Mouse (Mus musculus) left cerebral cortex, postnatal 25 days (tissue): ENCODE data around the gene Abcc8. TPM values are rescaled to one million over a fixed set of nuclear protein-coding genes. Genes with fewer than 3 reads are reported as not detected.

Experiments
- DNase-seq, 2 experiments: peaks; one replicate each; pipeline ENCODE4 v3.0.0; 2022; ENCODE audit warnings: low spot score in 2 of 2, mixed read lengths in 1 of 2
- intact Hi-C: fragments of 180-260 bp; cut with DNase I; formaldehyde crosslinking; loops from one replicate; pipeline ENCODE4 v1.15.1; 2025
- total RNA-seq, 2 experiments: library from RNA; stranded (reverse); gene quantifications; 2 replicates each; pipeline ENCODE4 v1.2.3; 2021

Abcc8 gene
- total RNA-seq, 2 experiments from 2014 or later = 28.2 to 33.1 TPM

DNA sequence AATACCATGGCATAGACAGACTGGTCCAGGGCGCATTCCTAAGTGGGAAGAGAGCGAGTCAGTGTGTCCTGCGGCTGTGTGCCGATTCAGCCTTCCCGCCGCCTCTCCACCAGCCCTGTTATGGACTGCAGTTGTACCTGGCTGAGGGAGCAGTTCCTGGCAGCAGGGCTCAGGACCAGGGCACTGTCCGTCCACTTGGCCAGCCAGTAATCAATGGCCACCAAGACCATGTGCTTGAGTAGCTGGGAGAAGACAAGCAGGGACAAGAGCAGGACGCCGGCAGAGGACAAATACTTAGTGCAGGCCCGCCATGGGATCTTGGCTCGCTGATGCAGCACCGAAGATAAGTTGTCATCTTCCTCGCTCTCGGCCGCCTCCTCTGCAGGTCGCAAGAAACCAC lies 62.8 kb downstream of the Abcc8 start:
- no peak for DNase-seq
- intact Hi-C loops = no loop called here

DNA sequence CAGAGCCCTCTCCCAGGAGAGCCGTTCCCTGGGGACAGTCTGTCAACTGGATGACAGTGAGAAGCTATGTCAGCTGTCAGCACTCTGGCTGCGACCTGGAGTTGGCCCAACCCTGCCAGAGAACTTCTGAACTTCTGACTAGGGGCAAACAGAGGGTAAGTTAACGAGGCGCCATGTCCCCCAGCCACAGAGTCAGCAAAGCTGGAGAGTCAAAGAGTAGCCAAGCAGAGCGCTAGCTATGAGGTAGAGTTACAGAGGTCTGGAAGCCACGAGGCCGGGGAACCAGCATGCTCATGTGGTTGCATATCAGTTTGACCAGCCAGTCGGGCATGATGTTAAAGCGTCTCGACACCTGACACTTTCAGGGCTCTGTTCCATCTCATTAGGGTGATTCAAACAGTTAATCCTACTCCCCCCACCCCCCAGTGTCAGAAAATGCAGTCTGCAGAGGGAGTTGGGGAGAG lies 63.7 kb downstream of the Abcc8 start:
- DNase-seq = no peak
- intact Hi-C loops = no loop called here

- intact Hi-C loops = no loop called here
- no peak for DNase-seq
Measured at GRCm38 (mm10) chr7:46113435-46113834, 66.4 kb downstream of the Abcc8 start.

GRCm38 (mm10) chr7:46111938-46112337 lies 67.9 kb downstream of the Abcc8 start:
- DNase-seq = no peak
- intact Hi-C loops = no loop called here

- no peak for DNase-seq
- intact Hi-C loops = no loop called here
Measured at GRCm38 (mm10) chr7:46111212-46111817, 68.5 kb downstream of the Abcc8 start.

GRCm38 (mm10) chr7:46110079-46110478 lies 69.8 kb downstream of the Abcc8 start:
- intact Hi-C loops = no loop called here
- DNase-seq = peak in 1 of 2 experiments; percentile 35

DNA sequence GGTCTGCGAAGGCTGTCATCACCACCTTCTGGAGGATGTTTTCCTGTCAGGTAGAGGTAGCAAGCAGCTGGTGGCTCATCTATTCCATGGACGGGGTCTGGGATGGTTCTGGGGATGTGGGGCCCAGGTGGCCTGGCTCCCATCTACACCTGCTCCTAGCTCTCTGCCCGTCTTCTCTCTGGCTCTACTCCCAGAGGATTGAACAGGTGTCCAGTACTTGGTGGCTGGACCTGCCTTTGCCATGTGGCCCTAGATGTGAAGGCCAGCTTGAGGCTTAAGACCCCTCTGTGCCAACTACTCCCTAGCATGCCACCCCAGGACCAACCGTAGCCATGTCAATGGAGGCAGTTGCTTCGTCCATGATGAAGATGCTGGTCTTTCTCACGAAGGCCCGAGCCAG lies 74.3 kb downstream of the Abcc8 start:
- no peak for DNase-seq
- intact Hi-C loops = no loop called here

GRCm38 (mm10) chr7:46104256-46104915 lies 75.4 kb downstream of the Abcc8 start:
- intact Hi-C loops = loop anchor here (5.0 kb wide), 1 partner anchor 33 kb away; no protein-coding TSS in a partner anchor
- no peak for DNase-seq

- no peak for DNase-seq
- intact Hi-C loops = loop anchor here (5.0 kb wide), 1 partner anchor 34 kb away; no protein-coding TSS in a partner anchor
Measured at GRCm38 (mm10) chr7:46103771-46104170, 76.1 kb downstream of the Abcc8 start.

DNA sequence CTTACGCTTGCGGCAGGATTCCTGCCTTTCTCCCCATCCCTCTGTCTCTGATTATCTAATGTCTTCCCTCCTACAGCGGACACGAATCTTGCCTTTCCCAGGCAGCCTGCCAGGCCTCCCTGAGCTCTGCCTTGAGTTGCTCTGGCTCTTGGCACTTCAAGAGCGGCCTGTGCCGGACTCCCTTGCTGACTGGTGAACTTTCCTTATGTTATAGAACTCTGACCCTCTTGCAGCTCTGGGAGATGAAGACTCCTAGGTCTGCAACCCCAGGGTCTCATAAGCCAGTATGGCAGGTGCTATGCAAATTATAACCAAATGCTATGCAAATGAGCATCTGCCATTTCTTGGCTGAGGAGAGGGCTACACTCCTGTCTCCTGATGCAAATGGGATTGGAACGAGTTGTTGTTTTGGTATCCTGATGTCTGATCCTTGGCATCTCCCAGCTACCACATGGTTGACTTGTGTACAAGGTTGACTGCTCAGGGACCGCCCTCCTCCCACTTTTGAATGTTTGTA lies 76.7 kb downstream of the Abcc8 start:
- peak; percentile 55 to 91 for DNase-seq
- intact Hi-C loops = loop anchor here (5.0 kb wide), 1 partner anchor 34 kb away; no protein-coding TSS in a partner anchor

DNA sequence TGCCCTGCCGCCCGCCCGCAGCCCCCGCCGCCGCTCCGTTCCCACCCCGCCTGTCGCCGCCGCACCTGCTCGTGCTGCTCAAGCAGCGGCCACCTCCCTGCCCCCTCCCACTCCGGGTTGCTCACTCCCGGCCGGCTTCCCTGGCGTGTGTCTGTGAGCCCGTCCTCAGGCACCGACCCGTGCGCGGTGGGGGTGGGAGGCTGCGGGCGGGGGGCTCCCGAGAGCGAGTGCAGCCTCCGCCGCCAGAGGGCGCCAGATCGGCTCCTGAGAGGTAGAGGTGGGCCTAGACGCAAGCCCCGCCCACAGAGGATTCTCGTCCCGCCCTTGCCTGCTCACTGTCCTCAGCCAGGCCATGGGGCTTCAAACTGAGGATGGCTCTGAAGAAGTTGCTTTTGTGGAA lies 79.3 kb downstream of the Abcc8 start, which contains the start of gene Kcnj11:
Gene Kcnj11 (minus strand): TSS at position 202 of the 400 bp plus-strand sequence.
- intact Hi-C loops = loop anchor here (5.0 kb wide), 1 partner anchor 37 kb away; no protein-coding TSS in a partner anchor
- DNase-seq = peak; percentile 83 to 84

DNA sequence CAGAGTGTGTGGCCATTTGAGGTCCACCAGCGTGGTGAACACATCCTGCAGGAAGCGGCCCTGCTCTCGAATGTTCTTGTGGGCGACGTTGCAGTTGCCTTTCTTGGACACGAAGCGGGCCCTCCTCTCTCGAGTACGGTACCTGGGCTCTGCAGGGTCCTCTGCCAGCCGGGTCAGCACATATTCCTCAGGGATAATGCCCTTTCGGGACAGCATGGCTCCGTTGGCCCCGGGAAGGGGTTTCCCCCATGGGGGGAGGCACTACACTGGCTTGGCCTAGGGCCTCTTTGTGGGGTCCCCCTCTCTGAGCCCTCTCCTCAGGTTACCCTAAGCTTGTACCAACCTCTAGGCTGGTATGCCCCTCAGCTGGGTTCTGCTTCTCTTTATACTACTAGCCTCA lies 80.2 kb downstream of the Abcc8 start:
- intact Hi-C loops = loop anchor here (5.0 to 10.0 kb wide), 3 partner anchors 38 to 505 kb away; partner anchors contain the start of gene Myod1
- DNase-seq = no peak

DNA sequence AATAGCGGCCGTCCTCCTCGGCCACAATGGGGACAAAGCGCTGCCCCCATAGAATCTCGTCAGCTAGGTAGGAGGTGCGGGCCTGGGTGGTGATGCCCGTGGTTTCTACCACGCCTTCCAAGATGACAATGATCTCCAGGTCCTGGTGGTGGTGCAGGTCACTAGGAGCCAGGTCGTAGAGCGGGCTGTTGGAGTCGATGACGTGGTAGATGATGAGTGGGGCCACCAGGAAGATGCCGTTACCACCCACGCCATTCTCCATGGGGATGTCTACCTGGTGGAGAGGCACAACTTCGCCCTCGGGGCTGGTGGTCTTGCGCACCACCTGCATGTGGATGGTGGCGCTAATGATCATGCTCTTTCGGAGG lies 80.9 kb downstream of the Abcc8 start:
- peak in 1 of 2 experiments; percentile 18 for DNase-seq
- intact Hi-C loops = loop anchor here (1.0 to 10.0 kb wide), 3 partner anchors 82 to 506 kb away; partner anchors contain the start of gene Myod1

GRCm38 (mm10) chr7:46098221-46098918 lies 81.5 kb downstream of the Abcc8 start:
- intact Hi-C loops = loop anchor here (1.0 to 10.0 kb wide), 3 partner anchors 83 to 506 kb away; partner anchors contain the start of gene Myod1
- peak; percentile 21 to 79 for DNase-seq

DNA sequence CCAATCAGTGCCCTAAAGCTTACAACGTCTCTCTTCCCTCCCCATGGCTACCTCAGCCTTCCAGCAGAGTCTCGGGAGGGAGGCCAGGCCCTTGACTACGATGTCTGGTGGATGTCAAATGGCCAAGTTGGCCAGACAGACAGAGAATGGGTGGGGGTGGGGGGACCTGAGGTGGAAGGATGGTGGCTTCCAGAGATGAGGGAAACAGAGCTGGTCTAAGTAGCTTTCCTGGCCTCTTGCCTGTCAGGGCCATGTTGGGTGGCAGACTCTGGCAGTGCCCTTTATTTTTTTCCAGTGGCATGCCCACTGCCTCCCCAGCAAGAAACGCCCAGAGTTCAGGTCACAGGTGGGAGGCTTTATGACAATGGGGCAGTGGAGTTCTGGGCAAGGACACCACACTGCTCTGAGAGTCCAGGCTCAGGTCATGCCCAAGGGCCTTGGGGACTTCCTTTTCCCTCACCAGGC lies 82.5 kb downstream of the Abcc8 start:
- no peak for DNase-seq

DNA sequence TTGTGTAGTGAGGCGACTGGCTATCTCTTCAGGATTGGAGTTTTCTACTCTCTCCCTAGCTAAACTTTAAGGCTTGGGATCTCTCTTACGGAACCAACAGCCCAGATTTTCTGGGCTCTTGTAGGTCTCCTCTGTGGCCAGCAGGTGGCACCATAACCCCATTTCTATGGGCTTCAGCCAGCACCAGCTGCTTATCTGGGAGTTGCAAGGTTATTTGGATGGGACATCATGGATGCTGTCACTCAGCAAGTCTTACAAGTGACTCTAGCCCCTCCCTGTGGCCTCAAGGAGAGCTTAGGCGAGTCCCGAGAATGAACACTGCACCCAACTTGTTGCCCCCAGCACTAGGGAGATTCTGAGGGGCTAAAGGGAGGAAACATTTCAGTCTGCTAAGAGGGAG lies 83.7 kb downstream of the Abcc8 start:
- DNase-seq = peak; percentile 73 to 82
- intact Hi-C loops = loop anchor here (1.0 to 10.0 kb wide), 4 partner anchors 108 to 509 kb away; partner anchors contain the start of gene Myod1

More for the DNA sequence above, 82.5 kb downstream of the Abcc8 start:
- intact Hi-C loops = loop anchor here (10.0 kb wide), 2 partner anchors 277 to 507 kb away; partner anchors contain the start of gene Myod1

- DNase-seq = no peak
- intact Hi-C loops = loop anchor here (10.0 kb wide), 2 partner anchors 282 to 512 kb away; partner anchors contain the start of gene Myod1
Measured at GRCm38 (mm10) chr7:46092803-46093202, 87.0 kb downstream of the Abcc8 start.

- intact Hi-C loops = no loop called here
- no peak for DNase-seq
Measured at GRCm38 (mm10) chr7:46088241-46088640, 91.6 kb downstream of the Abcc8 start.

- DNase-seq = no peak
- intact Hi-C loops = no loop called here
Measured at GRCm38 (mm10) chr7:46086378-46086777, 93.5 kb downstream of the Abcc8 start.
